Mouse (Mus musculus) neural tube, embryonic 11.5 days (tissue): ENCODE measurements around the gene Itgb3. TPM values are rescaled to one million over a fixed set of nuclear protein-coding genes. Genes with fewer than 3 reads are reported as not detected.

Source experiments
- ATAC-seq: fragments of 200-750 bp; cut with Nextera tagmentation; 2 replicates; pipeline ENCODE4 v1.8.0; 2017; ENCODE audit warnings: moderate number of reproducible peaks, mild to moderate bottlenecking, moderate TSS enrichment, moderate library complexity; ENCODE audit not compliant: insufficient read depth, low FRiP score, low TSS enrichment
- DNase-seq: peaks from one replicate; pipeline ENCODE4 v3.0.0-alpha.2; 2015; ENCODE audit warnings: low spot score
- H3K27ac ChIP-seq: fragments of 300-500 bp; sonication (generic); 2 replicates; pipeline ENCODE4 v1.5.1; 2014; ENCODE audit warnings: low read depth, mild to moderate bottlenecking, low read length
- H3K27me3 ChIP-seq: fragments of 300-500 bp; sonication (generic); 2 replicates; pipeline ENCODE4 v1.6.1; 2014; ENCODE audit warnings: mild to moderate bottlenecking, low read length, mixed read lengths; ENCODE audit not compliant: control insufficient read depth, insufficient read depth
- H3K36me3 ChIP-seq: fragments of 300-500 bp; sonication (generic); 2 replicates; pipeline ENCODE4 v1.6.1; 2014; ENCODE audit warnings: mild to moderate bottlenecking, low read length, moderate library complexity, mixed read lengths; ENCODE audit not compliant: control insufficient read depth, insufficient read depth
- H3K4me1 ChIP-seq: fragments of 300-500 bp; sonication (generic); 2 replicates; pipeline ENCODE4 v1.6.1; 2014; ENCODE audit warnings: low read length, mixed read lengths; ENCODE audit not compliant: control insufficient read depth, insufficient read depth
- H3K4me2 ChIP-seq: fragments of 300-500 bp; sonication (generic); 2 replicates; pipeline ENCODE4 v1.6.1; 2014; ENCODE audit warnings: low read depth, mild to moderate bottlenecking, moderate library complexity
- H3K4me3 ChIP-seq: fragments of 300-500 bp; sonication (generic); 2 replicates; pipeline ENCODE4 v1.5.1; 2014; ENCODE audit warnings: low read depth, low read length
- H3K9ac ChIP-seq: fragments of 300-500 bp; sonication (generic); 2 replicates; pipeline ENCODE4 v1.6.1; 2014; ENCODE audit warnings: mild to moderate bottlenecking, low read length
- H3K9me3 ChIP-seq: fragments of 300-500 bp; sonication (generic); 2 replicates; pipeline ENCODE4 v1.6.1; 2016; ENCODE audit warnings: low read length; ENCODE audit not compliant: control insufficient read depth
- WGBS: fragments of 180-500 bp; shearing (Covaris S2); extraction: QIAGEN DNeasy Blood & Tissue Kit; methylation state at CpG from one replicate; pipeline ENCODE4 v1.1.7; 2014; 5-methylcytosine and 5-hydroxymethylcytosine counted together
- polyA plus RNA-seq: library from polyadenylated mRNA; unstranded; fragments of >200 nt; fragmentation: Nextera tagmentation; extraction: Ambion mirVana; gene quantifications from 2 replicates; pipeline ENCODE4 v1.2.1, GENCODE M21; 2014

Itgb3 gene
- polyA plus RNA-seq, 1 experiment from 2014 or later = 2.3 TPM

- ATAC-seq (no peak), DNase-seq (no peak)
- Histone ChIP-seq H3K4me3 (no peak overlapping the region), H3K27ac (no peak overlapping the region), H3K9ac (no peak overlapping the region), H3K36me3 (no peaks in the 10 kb centered on the region), H3K4me2 (no peak overlapping the region), H3K27me3 (no peaks in the 10 kb centered on the region), H3K4me1 (peaks cover 8% of the 10 kb centered on the region), H3K9me3 (no peaks in the 10 kb centered on the region)
- 44% methylated on average over 12 of the region's 12 CpGs for WGBS
Observed at GRCm38 (mm10) chr11:104622040-104622962, 14.5 kb downstream of the Itgb3 start.

DNA sequence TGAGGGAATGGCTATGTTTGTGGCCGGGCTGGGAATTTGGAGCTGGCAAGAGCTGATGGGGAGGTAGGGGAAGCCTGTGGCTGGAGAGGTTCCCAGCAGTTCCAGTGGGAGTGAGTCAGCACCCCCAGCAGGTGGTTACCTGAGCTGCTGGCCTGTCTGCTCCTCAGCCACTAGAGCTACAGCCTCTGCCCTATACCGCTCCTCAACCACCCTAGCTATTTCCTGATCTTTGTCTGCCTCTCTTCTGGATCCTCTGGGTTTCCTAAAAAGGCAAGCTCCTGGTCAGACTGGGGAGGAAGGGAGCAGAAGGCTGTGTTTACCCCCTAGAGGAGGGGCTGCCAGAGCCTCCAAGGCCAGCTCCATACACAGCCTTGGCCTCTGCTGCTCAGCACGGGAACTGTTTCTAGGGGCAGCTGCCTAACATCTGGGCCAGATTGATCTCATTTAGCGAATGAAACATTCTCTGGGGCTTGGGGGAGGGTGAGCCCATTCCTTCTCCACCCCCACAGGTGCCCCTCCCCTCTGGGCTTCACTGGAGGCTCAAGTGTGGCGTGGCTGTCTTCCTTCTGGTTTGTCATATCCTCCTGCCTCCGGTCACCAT is 17.1 kb downstream of the Itgb3 start:
- no peaks in the 10 kb centered on the region for H3K27me3 ChIP-seq
- no peak overlapping the region for H3K9ac ChIP-seq
- H3K4me1 ChIP-seq = no peaks in the 10 kb centered on the region
- WGBS = 44% methylated on average over 6 of the region's 6 CpGs
- no peaks in the 10 kb centered on the region for H3K36me3 ChIP-seq
- no peaks in the 10 kb centered on the region for H3K9me3 ChIP-seq
- H3K4me2 ChIP-seq = no peak overlapping the region
- H3K27ac ChIP-seq = no peak overlapping the region
- ATAC-seq (no peak), DNase-seq (peak; percentile 37)
- H3K4me3 ChIP-seq = no peak overlapping the region

- DNase-seq (peak; percentile 42), ATAC-seq (no peak)
- H3K4me1 ChIP-seq = no peaks in the 10 kb centered on the region
- no peak overlapping the region for H3K4me2 ChIP-seq
- H3K27me3 ChIP-seq = no peaks in the 10 kb centered on the region
- WGBS = 40% methylated on average over 12 of the region's 12 CpGs
- H3K4me3 ChIP-seq = no peak overlapping the region
- no peaks in the 10 kb centered on the region for H3K36me3 ChIP-seq
- no peak overlapping the region for H3K9ac ChIP-seq
- no peaks in the 10 kb centered on the region for H3K9me3 ChIP-seq
- H3K27ac ChIP-seq = no peak overlapping the region
Observed at GRCm38 (mm10) chr11:104625453-104626402, 17.9 kb downstream of the Itgb3 start.

GRCm38 (mm10) chr11:104626635-104627034 is 18.8 kb downstream of the Itgb3 start:
- DNase-seq (no peak), ATAC-seq (no peak)
- no peaks in the 10 kb centered on the region for H3K4me1 ChIP-seq
- no peaks in the 10 kb centered on the region for H3K36me3 ChIP-seq
- H3K9me3 ChIP-seq = no peaks in the 10 kb centered on the region
- no peak overlapping the region for H3K4me2 ChIP-seq
- H3K9ac ChIP-seq = no peak overlapping the region
- no peak overlapping the region for H3K27ac ChIP-seq
- no peaks in the 10 kb centered on the region for H3K27me3 ChIP-seq
- H3K4me3 ChIP-seq = no peak overlapping the region

GRCm38 (mm10) chr11:104627616-104628301 is 20.0 kb downstream of the Itgb3 start:
- H3K36me3 ChIP-seq = no peaks in the 10 kb centered on the region
- H3K9me3 ChIP-seq = no peaks in the 10 kb centered on the region
- no peak for ATAC-seq
- no peaks in the 10 kb centered on the region for H3K4me1 ChIP-seq
- no peaks in the 10 kb centered on the region for H3K27me3 ChIP-seq
- DNase-seq = no peak
- no peak overlapping the region for H3K9ac ChIP-seq
- no peak overlapping the region for H3K4me2 ChIP-seq
- H3K4me3 ChIP-seq = no peak overlapping the region
- 68% methylated on average over 11 of the region's 11 CpGs for WGBS
- no peak overlapping the region for H3K27ac ChIP-seq

DNA sequence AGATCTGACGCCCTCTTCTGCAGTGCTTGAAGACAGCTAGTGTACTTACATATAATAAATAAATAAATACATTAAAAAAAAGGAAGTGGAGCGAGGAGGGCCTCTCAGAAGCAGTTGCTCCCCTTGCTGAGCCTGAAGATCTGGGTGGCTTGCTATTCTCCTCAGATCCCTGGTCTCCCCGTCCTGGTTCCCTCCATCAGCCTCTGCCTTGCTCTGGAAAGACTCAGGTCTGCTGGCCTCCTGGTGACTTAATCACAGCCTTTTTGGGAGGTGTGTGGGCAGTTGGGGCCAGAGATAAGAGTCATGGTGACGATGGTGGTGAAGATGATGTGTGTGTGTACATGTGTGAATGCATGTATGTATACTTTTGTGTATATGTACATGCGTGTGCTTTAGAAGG is 20.8 kb downstream of the Itgb3 start:
- H3K36me3 ChIP-seq = no peaks in the 10 kb centered on the region
- H3K27me3 ChIP-seq = no peaks in the 10 kb centered on the region

GRCm38 (mm10) chr11:104630185-104630835 is 22.5 kb downstream of the Itgb3 start:
- ATAC-seq = no peak
- H3K4me1 ChIP-seq = no peaks in the 10 kb centered on the region
- 78% methylated on average over 7 of the region's 7 CpGs for WGBS

More for the DNA sequence above, 20.8 kb downstream of the Itgb3 start:
- Histone ChIP-seq H3K9me3 (no peaks in the 10 kb centered on the region), H3K4me3 (no peak overlapping the region), H3K27ac (no peak overlapping the region), H3K9ac (no peak overlapping the region), H3K4me1 (no peaks in the 10 kb centered on the region), H3K4me2 (no peak overlapping the region)
- no peak for ATAC-seq
- WGBS = 85% methylated on average over 5 of the region's 5 CpGs
- DNase-seq = no peak

DNA sequence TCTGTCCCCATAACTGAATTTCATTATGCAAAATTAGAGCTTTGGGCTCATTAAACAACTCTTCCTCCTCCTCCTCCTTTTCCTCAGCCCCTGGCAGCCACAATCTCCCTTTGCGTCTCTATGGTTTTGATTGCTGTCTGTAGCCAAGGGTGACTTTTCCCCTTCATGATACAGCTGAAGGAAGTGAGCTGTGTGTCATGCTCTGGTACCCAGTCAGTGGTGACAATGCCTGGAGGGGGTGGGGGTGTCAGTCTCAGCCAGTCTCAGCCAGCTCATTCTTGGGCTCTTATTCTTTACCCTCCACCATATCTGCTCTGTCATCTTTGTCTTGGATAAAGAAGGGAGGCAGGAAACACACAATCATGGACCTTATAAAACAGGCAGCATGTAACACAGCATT is 23.5 kb downstream of the Itgb3 start:
- Histone ChIP-seq H3K4me2 (no peak overlapping the region), H3K4me3 (no peak overlapping the region), H3K27ac (no peak overlapping the region), H3K27me3 (no peaks in the 10 kb centered on the region), H3K9me3 (no peaks in the 10 kb centered on the region), H3K9ac (no peak overlapping the region), H3K4me1 (no peaks in the 10 kb centered on the region), H3K36me3 (no peaks in the 10 kb centered on the region)
- ATAC-seq = no peak
- no peak for DNase-seq
- WGBS = 80% methylated on average over 1 of the region's 1 CpGs

More at GRCm38 (mm10) chr11:104630185-104630835, 22.5 kb downstream of the Itgb3 start:
- H3K9ac ChIP-seq = no peak overlapping the region
- no peak overlapping the region for H3K4me3 ChIP-seq
- H3K27ac ChIP-seq = no peak overlapping the region
- H3K27me3 ChIP-seq = no peaks in the 10 kb centered on the region
- H3K4me2 ChIP-seq = no peak overlapping the region
- H3K9me3 ChIP-seq = no peaks in the 10 kb centered on the region
- no peaks in the 10 kb centered on the region for H3K36me3 ChIP-seq
- no peak for DNase-seq
